Mouse (Mus musculus) splenic B cell, adult 2 months (primary cell): ENCODE results near the gene Foxb1.

Source experiments
- DNase-seq: peaks from one replicate; pipeline ENCODE4 v3.0.0-alpha.2; 2011; ENCODE audit warnings: low read depth, low spot score
- H3K27me3 ChIP-seq: 2 replicates; pipeline ENCODE4 v1.6.1; 2012; ENCODE audit warnings: mild to moderate bottlenecking, low read length, moderate library complexity, mixed read lengths; ENCODE audit not compliant: control insufficient read depth, poor library complexity, insufficient read depth, severe bottlenecking
- H3K36me3 ChIP-seq: 2 replicates; pipeline ENCODE4 v1.6.1; 2012; ENCODE audit warnings: mild to moderate bottlenecking, low read length, moderate library complexity, mixed read lengths; ENCODE audit not compliant: control insufficient read depth, poor library complexity, insufficient read depth, severe bottlenecking

Gene Foxb1

GRCm38 (mm10) chr9:69762703-69763102, 2.0 kb upstream of the Foxb1 start:
- H3K27me3 ChIP-seq: peaks cover 2% of the 10 kb centered on the region; the same call in 1 of the 2 replicates

DNA sequence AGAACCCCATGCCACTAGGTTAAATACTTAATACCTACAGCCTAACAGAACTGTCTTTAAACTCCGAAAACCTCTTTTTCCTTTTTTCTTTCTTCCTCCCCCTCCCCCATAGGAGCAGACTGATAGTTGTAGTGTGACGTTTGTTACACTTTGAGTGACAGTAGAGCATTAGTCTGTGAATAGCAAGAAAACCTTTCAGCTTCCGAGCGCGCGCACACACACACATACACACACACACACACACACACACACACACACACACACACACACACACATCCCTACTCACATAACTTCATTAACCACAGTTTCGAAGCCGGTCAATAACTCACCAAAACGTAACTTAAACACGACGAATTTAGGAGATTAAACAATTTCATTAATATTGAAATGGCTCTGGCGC, 1.5 kb upstream of the Foxb1 start:
- Histone ChIP-seq H3K27me3 (no peaks in the 10 kb centered on the region; the same call in 1 of the 2 replicates), H3K36me3 (no peaks in the 10 kb centered on the region)
- no peak for DNase-seq

More at GRCm38 (mm10) chr9:69762703-69763102, 2.0 kb upstream of the Foxb1 start:
- no peak for DNase-seq
- no peaks in the 10 kb centered on the region for H3K36me3 ChIP-seq

DNA sequence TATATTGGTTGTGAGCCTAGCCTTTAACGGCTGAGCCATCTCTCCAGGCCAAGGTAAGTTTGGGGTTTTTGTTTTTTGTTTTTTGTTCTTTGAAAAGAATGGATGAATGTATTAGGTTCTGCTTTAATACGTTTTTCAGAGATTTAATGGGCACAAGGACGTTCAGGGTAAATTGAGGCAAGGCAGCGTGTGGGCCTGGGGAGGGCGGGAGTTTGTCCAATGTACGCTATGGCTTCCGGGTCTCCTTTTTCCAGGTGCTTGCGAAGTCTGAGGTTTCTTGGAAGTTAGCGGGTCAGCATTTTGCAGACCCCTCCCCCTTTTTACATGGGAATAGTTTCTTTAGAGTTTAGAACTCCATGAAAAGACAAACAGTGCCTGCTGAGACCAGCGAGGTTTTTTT, 829 bp upstream of the Foxb1 start:
- DNase-seq: no peak
- Histone ChIP-seq H3K27me3 (no peaks in the 10 kb centered on the region; the same call in 1 of the 2 replicates), H3K36me3 (no peaks in the 10 kb centered on the region)

GRCm38 (mm10) chr9:69759721-69760221, 969 bp downstream of the Foxb1 start:
- H3K36me3 ChIP-seq: no peaks in the 10 kb centered on the region
- DNase-seq: no peak

GRCm38 (mm10) chr9:69758946-69759615, 1.7 kb downstream of the Foxb1 start:
- DNase-seq: no peak
- H3K27me3 ChIP-seq: no peaks in the 10 kb centered on the region; the same call in 1 of the 2 replicates
- H3K36me3 ChIP-seq: no peaks in the 10 kb centered on the region

More at GRCm38 (mm10) chr9:69759721-69760221, 969 bp downstream of the Foxb1 start:
- H3K27me3 ChIP-seq: no peaks in the 10 kb centered on the region; the same call in 1 of the 2 replicates

GRCm38 (mm10) chr9:69758506-69758905, 2.2 kb downstream of the Foxb1 start:
- Histone ChIP-seq H3K36me3 (no peaks in the 10 kb centered on the region), H3K27me3 (no peaks in the 10 kb centered on the region; the same call in 1 of the 2 replicates)
- DNase-seq: no peak

DNA sequence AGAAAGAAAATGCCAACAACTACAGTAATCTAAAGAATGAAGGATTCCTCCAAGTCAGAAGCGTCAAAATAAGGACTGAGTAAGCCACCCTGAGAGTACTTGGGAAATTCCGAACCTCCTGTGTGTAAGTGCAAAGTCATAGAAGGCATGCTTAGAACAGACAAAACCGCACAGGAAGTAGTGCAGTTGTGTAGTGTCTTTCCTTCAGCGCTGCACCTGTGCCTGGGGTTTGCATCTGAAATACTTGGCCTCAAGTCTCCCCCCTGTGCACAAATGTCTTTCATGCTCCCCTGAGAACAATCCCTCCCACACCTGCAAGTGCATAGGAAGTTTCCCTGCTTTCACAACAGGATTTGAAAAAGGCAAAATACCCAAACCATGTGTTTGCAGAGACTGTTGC, 3.5 kb downstream of the Foxb1 start:
- H3K27me3 ChIP-seq: no peaks in the 10 kb centered on the region; the same call in 1 of the 2 replicates
- no peak for DNase-seq
- H3K36me3 ChIP-seq: no peaks in the 10 kb centered on the region

- DNase-seq: no peak
- H3K27me3 ChIP-seq: no peaks in the 10 kb centered on the region; the same call in 1 of the 2 replicates
- no peaks in the 10 kb centered on the region for H3K36me3 ChIP-seq
Observed at GRCm38 (mm10) chr9:69756456-69756855, 4.3 kb downstream of the Foxb1 start.

DNA sequence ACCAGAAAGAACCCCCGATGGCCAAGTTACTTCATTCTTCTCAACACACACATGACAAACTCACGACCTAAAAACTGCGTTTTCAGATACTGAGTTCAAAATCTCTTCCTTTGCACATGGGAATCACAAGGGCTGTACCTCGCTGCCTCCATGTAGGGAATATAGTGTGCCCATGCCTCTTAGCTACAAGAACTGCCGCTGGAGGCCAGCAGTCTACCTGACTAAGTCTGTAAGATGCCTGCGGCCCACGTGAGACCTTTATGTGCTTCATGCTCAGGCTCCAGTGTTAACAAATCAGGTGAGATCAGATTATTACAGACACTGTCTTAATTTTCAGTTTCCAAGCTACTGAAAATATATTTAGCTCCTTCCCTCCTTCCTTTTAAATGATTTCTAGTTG, 4.7 kb downstream of the Foxb1 start:
- DNase-seq: no peak
- no peaks in the 10 kb centered on the region for H3K36me3 ChIP-seq

GRCm38 (mm10) chr9:69755157-69755556, 5.6 kb downstream of the Foxb1 start:
- no peak for DNase-seq

More for the DNA sequence above, 4.7 kb downstream of the Foxb1 start:
- H3K27me3 ChIP-seq: no peaks in the 10 kb centered on the region; the same call in 1 of the 2 replicates

DNA sequence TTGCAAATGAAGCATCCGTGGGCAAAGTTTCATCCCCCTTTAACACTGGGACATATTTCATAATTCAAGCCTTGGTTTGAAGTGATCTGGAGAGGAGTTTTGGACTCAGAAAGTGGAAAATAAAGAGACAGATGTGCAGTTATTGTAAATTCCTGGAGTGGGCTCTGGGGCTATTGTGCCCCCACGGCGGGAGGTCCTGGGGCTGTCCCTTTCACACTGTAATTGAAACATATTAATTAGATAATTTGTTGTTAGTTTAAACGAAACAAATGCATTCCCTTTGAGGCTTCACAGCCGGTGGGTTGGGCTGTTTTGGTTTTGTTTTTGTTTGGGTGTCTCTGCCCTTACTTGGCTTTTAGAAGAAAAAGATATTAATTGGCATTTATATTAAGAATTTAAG, 6.0 kb downstream of the Foxb1 start:
- no peak for DNase-seq
- no peaks in the 10 kb centered on the region; the same call in 1 of the 2 replicates for H3K27me3 ChIP-seq
- H3K36me3 ChIP-seq: no peaks in the 10 kb centered on the region

More at GRCm38 (mm10) chr9:69755157-69755556, 5.6 kb downstream of the Foxb1 start:
- H3K36me3 ChIP-seq: no peaks in the 10 kb centered on the region
- H3K27me3 ChIP-seq: no peaks in the 10 kb centered on the region; the same call in 1 of the 2 replicates

- no peaks in the 10 kb centered on the region for H3K36me3 ChIP-seq
- no peaks in the 10 kb centered on the region; the same call in 1 of the 2 replicates for H3K27me3 ChIP-seq
Observed at GRCm38 (mm10) chr9:69754291-69754690, 6.4 kb downstream of the Foxb1 start.

GRCm38 (mm10) chr9:69747971-69748370, 12.8 kb downstream of the Foxb1 start:
- Histone ChIP-seq H3K27me3 (no peaks in the 10 kb centered on the region), H3K36me3 (no peaks in the 10 kb centered on the region)
- DNase-seq: no peak

More at GRCm38 (mm10) chr9:69754291-69754690, 6.4 kb downstream of the Foxb1 start:
- DNase-seq: no peak

DNA sequence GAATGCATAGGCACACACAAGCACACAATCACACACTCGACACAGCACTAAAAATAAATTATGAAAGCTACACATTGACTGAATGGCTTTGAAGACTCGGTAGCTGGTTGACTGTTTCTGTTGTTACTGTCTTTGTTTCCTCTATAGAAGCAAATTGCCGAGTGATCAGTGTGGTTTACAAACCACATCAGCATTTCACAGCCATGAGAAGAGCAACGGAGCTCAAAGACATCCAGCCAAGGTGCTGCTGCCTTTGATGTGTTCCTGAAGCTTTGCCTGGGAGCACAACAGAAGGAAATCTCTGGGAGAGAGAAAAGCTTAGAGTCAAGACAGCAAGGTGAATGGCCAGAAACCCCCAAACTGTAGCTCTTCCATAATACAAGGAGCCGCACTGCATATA, 32.0 kb downstream of the Foxb1 start:
- Histone ChIP-seq H3K27me3 (no peaks in the 10 kb centered on the region), H3K36me3 (no peaks in the 10 kb centered on the region)
- no peak for DNase-seq

DNA sequence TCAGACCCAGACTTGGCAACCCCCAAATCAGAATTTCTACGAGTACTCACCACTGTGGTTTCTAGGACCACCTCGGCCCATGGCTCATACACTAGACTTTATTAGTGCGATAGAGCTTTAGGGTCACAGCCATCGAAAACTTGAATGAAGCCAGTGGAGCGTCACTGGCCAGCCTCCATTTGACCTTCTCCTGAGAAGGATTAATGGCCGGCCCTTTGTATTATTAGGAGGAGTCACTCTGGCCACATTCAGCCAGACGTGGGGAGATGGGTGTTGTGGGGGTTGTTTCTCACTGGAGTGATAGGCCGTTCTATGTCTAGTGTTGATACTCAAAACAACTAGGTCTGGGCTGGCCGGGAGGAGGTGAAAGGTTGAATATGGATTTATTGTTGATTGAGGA, 42.3 kb downstream of the Foxb1 start:
- Histone ChIP-seq H3K27me3 (no peaks in the 10 kb centered on the region), H3K36me3 (no peaks in the 10 kb centered on the region)
- no peak for DNase-seq
